Mouse (Mus musculus) lung, postnatal 0 days (tissue): ENCODE measurements at regions not wholly inside any gene's neighbourhood (a gene's known extent, or its start where the extent isn't known, plus 50 kb on each side); places are given as distances from the start of the nearest gene placed in this dataset.
A peak's percentile ranks its signal among the peaks of the same experiment; 100 is the strongest.

Experiments
- CTCF ChIP-seq: IDR thresholded peaks from 2 replicates; pipeline ENCODE4 v1.5.1; 2016; ENCODE audit warnings: antibody characterized with exemption, mild to moderate bottlenecking
- EP300 ChIP-seq: IDR thresholded peaks from 2 replicates; pipeline ENCODE4 v1.6.1; 2016; ENCODE audit warnings: antibody characterized with exemption, mild to moderate bottlenecking, control low read depth

GRCm38 (mm10) chr10:126386430-126386829 lies 420.5 kb downstream of the Lrig3 start:
- TF ChIP-seq CTCF (peak; percentile 39), EP300 (no peak)
